8 mouse cellular contexts compared by ENCODE assay signal in genomic region chr1:33813868-33814794, GRCm38 (mm10). TPM values are rescaled to one million over a fixed set of nuclear protein-coding genes. Genes with fewer than 3 reads are reported as not detected.
A peak's percentile ranks its signal among the peaks of the same experiment; 100 is the strongest.
DNase-seq lines count a peak whose midpoint lies in the region; ATAC-seq lines count a peak whose summit lies in the region.

Gene Zfp451, minus strand, starts transcription at chr1:33814595.

- peak; percentile 95 for DNase-seq in ZHBTc4 (ENCODE audit: low read depth, low spot score)
- DNase-seq in gastrocnemius, adult 8-10 months (ENCODE audit: low spot score in 2 of 2) = peak; percentile 68 to 78
- peak; percentile 91 for DNase-seq in induced T-regulatory cell, adult 2 months (ENCODE audit: low read depth)
- DNase-seq in left cerebral cortex, adult 9 months (ENCODE audit: low spot score in 2 of 2) = peak; percentile 75 to 91
- DNase-seq in right cerebral cortex, postnatal 14 days = peak; percentile 92
- peak; percentile 86 to 90 for DNase-seq in urinary bladder, postnatal 36 days (ENCODE audit: low spot score in 2 of 2)

- peak; percentile 94 for ATAC-seq in common myeloid progenitor, adult 5-6 weeks (replicated peaks; ENCODE audit: low read depth, poor library complexity, severe bottlenecking)
- ATAC-seq in megakaryocyte progenitor cell, adult 5-6 weeks (replicated peaks; ENCODE audit: poor library complexity) = peak; percentile 94

RNA-seq across cellular contexts. Expression of gene Zfp451, which starts in this region (rescaled TPM):
- total RNA-seq in common myeloid progenitor, adult 5-6 weeks (2017) = 32.9 and 44.4 TPM in 2 replicates
- 10 to 100 TPM in 2 of 4 experiments, 1 to 10 TPM in 2; 6.6 to 11.1 (median 9.6) TPM for total RNA-seq in gastrocnemius, adult 8-10 months (2022)
- 53.9 and 62.0 TPM in 2 replicates for total RNA-seq in megakaryocyte progenitor cell, adult 5-6 weeks (2015)
- 19.9 and 24.9 TPM in 2 replicates for total RNA-seq in megakaryocyte progenitor cell, adult 5-6 weeks (2017)

Comparison
In these comparisons a context has a peak if more than half of its experiments do, and no peak if none do; other contexts are left out.
1. Peak in every context shown above with its lines: DNase-seq and ATAC-seq.